Mouse (Mus musculus) ovary, postnatal 10 days (tissue): ENCODE measurements around the gene Sdr39u1.

Experiments
- DNase-seq: peaks from one replicate; pipeline ENCODE4 v3.0.0; 2022; ENCODE audit warnings: low spot score

Gene Sdr39u1

DNA sequence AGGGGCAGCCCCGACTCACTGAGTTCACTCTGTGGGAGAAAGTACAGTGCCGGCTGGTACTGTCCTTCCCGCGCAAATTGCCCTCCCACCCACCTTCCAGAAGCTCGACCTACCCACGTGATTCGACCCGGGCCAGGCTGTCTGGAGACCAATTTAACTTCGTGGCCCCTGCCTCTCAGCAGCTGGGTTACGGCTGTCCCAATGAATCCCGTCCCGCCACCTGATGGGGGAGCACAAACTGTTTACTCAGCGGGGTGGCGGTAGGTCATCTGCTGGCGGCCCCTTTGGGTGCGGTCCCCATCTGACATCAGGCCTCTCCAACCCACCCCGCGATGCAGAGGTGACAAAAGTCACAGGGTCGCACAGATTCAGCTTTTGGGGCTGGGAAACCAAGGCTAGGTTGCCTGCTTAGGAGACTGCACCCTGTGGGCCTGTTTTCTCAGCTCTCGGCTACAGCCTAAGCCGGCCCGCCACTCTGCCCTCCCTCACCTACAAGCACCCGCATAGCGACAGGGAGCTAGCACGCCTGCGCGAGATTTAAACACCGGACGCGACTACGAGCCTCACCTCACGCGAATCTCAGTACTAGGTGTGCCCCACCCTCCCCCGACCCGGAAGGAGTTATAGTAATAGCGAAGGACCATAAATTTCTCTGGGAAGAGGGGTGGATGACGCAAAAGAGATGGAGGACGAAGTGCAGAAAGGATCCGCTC lies at the start of gene Sdr39u1:
Gene Sdr39u1 (minus strand): TSS at position 593 of the 713 bp plus-strand sequence.
- peak; percentile 68 for DNase-seq

GRCm38 (mm10) chr14:55946269-55946969 lies 46.3 kb upstream of the Sdr39u1 start:
- no peak for DNase-seq

DNA sequence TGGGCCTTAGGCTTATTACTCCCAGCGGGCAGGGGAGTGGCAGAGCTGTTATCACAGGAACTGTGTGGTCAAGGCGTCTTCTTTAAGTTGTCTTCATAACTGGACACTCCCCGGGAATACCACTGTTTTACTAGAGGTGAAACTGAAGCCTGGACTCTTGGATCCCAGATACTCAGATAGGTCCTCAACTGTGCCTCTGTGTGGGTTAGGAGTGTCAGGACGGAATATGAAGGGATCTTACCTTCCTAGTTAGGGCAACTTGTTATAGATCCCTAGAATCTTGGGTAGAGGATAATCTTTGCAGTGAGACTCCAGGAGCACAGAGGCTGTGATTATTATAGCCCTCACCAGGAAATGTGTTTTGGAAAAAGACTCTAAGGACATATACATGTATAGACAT lies 44.5 kb upstream of the Sdr39u1 start, which contains the start of gene Cma1:
Gene Cma1 (minus strand): TSS at position 101 of the 400 bp plus-strand sequence.
- DNase-seq = no peak

DNA sequence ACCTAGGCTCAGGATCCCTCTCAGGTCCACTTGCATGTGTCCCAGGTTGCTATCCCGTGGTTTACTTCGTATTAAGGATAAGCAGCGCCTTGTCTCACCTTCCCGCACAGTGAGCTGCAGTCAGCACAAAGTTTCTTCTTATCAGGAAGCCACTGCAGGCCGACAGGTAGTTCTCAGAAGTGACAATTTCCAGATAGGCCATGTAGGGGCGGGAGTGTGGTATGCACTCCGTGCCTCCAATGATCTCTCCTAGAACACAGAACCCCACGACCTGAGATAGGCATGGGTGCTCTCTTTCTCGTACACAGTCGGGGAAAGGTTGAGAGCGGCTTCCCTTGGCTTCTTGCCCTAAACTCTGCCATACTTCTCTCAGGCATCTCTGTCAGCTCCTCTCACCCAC lies 43.5 kb upstream of the Sdr39u1 start:
- DNase-seq = no peak

DNA sequence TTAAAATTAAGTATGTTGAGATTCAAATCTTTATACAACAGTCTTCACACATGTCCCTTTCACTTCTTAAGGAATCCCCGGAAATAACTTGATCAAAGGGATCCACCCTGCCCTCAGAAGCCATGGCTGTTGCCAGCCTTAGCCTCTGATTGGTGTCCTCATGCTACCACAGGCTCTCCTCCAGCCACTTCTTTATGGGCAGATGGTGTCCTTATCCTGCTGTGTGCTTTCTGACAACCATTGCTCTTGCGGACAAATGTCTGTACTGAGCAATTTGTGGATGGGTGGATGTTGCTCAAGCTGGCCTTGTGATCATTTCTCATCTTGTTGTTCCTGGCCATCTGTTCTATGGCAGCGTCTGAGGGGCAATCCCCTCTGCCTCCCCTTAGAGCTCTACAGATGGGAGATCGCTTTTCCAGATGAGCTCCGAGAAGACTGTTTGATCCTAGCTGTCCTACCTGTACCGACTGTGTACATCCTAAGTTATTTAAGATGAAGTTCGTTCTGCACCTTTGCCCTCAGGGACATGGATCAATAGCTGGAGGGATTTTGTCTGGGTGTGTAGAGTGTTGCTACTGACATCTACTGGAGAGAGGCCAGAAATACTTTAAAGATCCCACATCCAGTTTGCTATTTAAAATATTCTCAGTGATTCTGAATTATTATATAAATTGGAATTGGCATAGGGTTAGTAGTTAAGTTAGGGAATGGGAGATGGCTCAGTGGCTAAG lies 40.1 kb upstream of the Sdr39u1 start:
- DNase-seq = no peak

DNA sequence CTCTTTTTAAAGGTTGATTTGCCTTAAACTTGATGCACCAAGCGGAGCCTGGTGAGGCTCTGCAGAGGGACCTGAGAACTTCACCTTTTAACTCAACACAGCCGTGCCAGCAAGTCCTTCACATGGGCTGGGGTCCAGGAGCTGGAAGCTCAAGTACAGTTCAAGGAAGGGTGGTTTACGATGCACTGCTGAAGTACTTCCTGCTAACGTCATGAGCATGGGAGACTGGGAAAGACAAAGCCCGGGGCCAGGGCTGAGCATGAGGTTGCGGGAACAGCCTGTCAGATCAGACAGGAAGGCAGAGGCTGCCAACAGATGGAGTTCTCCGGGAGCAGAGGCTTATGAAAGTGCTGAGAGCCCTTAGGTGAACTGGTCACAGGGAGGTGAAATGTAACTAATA lies 33.5 kb upstream of the Sdr39u1 start:
- no peak for DNase-seq

GRCm38 (mm10) chr14:55929263-55929997 lies 29.3 kb upstream of the Sdr39u1 start:
- no peak for DNase-seq

GRCm38 (mm10) chr14:55926847-55927246 lies 26.8 kb upstream of the Sdr39u1 start:
- DNase-seq = no peak

GRCm38 (mm10) chr14:55922475-55923232 lies 22.6 kb upstream of the Sdr39u1 start:
- no peak for DNase-seq

DNA sequence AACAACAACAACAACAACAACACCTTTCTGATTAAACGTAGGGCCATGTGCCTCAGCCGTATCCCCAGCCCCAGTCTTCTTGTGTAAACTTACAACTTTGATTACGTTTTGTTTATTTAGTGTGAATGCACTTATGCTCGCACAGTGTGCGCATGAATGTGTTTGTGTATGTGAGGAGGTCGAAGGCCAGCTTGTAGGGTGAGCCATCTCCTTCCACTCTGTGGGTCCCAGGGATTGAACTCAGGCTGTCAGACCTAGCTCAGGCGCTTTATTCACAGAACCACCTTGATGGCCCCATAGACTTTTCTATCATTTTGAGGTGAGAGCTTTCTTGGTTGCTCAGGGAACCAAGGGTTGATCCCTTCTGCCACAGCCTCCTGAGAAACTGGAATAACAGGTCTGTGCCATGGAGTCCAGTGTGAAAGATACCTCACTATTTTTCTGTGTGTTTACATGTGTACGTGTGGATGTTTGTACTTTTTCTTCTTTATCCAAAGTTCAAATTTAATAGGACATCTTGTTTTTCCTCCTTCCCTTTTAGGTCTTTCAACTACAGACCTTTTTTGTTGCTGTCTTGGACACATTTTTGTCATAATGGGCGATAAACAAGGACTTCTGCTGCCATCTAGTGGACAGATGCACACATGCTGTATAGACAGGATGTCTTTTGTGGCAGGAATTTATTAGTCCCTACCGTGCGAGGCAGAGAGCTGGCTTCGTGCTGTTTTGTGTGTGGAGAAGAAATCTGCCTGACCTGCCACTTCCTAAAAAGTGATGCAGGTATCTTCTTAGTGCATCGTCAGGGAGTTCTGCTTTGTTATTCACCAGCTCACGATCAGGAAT lies 18.4 kb upstream of the Sdr39u1 start:
- DNase-seq = no peak

- DNase-seq = no peak
Observed at GRCm38 (mm10) chr14:55913406-55913805, 13.3 kb upstream of the Sdr39u1 start.

DNA sequence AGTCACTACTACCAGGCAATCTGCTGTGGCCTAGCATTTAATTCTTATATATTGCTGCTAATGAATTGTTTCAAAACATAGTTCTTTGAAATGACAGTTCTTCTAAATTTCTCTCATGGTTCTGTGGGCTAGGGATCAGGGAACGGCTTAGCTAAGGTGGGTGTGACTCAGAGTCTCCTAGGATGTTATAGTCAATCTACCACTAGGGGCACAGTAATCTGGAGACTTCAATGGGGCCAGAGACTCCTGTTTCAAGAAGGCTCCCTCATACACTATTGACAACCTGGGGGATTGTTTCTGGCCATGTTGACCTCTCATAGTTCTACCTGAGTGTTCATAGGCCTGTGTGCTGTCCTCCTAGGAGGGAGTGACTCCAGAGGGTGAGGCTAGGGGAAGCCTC lies 5.4 kb upstream of the Sdr39u1 start:
- DNase-seq = no peak

GRCm38 (mm10) chr14:55900414-55900755 lies 292 bp upstream of the Sdr39u1 start:
- no peak for DNase-seq

DNA sequence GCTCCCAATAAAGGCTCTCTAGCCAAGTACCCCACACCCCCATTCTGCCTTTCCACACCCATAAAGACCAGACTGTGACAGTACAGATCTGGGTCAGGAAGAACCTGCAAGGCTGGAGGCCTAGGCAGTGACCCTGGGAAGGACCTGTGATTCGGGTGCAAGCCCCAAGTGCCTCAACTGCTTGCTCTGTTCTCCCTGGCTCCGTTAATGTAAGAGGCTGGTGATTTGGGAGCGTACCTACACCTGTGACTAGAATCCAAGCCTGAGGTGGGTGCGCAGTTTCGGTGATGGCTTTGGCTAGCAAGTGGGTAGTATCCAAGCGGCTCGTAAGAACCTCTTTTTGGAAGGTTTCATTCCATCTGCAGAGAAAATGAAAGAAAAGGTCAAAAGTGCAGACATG lies 1.1 kb downstream of the Sdr39u1 start:
- no peak for DNase-seq

- DNase-seq = no peak
Observed at GRCm38 (mm10) chr14:55897671-55898070, 2.4 kb downstream of the Sdr39u1 start.

- no peak for DNase-seq
Observed at GRCm38 (mm10) chr14:55886571-55887382, 13.3 kb downstream of the Sdr39u1 start.

DNA sequence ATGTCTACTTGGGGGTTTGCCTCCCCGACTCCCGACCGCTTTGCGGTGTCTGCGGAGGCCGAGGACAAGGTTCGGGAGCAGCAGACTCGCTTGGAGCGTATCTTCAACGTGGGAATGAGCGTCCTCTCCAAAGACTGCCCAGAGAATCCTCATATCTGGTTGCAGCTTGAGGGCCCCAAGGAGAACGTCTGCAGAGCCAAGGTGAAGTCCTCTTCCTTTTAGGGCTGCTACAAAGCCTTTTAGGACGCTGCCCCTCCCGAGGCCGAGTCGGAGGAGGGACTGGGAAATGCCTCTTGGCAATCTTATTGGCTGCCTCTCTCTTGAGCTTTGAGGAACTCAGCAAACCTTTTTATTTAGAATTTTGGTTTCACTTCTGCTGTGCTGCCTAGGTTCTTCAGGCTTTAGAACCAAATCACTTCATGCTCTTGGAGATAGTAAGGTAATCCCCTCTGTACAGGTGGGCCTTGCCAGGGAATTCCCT lies 14.3 kb downstream of the Sdr39u1 start:
- no peak for DNase-seq

DNA sequence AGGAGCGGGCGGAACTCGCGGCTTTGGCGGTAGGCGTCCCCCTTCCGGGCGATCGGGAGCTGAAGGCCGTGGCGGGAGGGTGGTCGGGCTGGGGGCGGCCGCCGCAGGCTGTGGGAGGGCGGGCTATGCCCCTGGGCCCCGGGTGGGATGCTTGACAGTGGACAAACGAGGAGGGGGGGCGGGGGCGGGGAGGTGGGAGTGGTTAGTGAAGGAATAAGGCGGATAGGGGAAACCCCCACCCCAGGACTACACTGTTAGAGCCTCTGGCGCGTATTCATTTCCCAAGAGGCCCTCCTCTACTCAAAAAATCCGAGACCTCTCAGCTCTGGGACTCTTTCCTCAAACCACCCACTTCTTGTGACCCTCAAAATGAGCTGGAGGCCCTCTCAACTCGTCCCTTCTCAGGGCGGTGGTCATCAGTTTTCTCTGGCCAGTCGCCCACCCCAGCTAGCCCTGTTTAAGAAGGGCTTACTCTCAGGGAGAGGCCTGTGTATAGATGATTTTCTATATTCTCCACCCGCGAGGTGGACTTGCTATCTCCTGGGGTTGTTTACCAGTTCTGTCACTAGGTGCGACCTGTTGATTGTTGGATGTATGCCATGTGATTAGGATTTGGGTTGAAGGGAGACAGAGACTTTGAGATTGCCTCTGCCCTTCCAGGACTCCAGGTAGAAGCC lies 14.8 kb downstream of the Sdr39u1 start:
- DNase-seq = no peak

- peak; percentile 78 for DNase-seq
Observed at GRCm38 (mm10) chr14:55884713-55885113, 15.4 kb downstream of the Sdr39u1 start, which contains the start of gene Khnyn. Khnyn (plus strand) TSS chr14:55884947.
